Mouse (Mus musculus) kidney, embryonic 14.5 days (tissue): ENCODE measurements around the gene Mrps7. TPM values are rescaled to one million over a fixed set of nuclear protein-coding genes. Genes with fewer than 3 reads are reported as not detected.
A peak's percentile ranks its signal among the peaks of the same experiment; 100 is the strongest.

ENCODE experiments used
- ATAC-seq: fragments of 200-750 bp; cut with Nextera tagmentation; 2 replicates; pipeline ENCODE4 v1.8.0; 2017; ENCODE audit warnings: moderate number of reproducible peaks, mild to moderate bottlenecking, moderate TSS enrichment, moderate library complexity; ENCODE audit not compliant: low FRiP score, low TSS enrichment
- H3K27ac ChIP-seq: fragments of 300-500 bp; sonication (generic); 2 replicates; pipeline ENCODE4 v1.5.1; 2014; ENCODE audit warnings: low read depth, mild to moderate bottlenecking, low read length, moderate library complexity, mixed read lengths
- H3K27me3 ChIP-seq: fragments of 300-500 bp; sonication (generic); 2 replicates; pipeline ENCODE4 v1.6.1; 2014; ENCODE audit warnings: mild to moderate bottlenecking, low read length; ENCODE audit not compliant: control insufficient read depth, insufficient read depth
- H3K36me3 ChIP-seq: fragments of 300-500 bp; sonication (generic); 2 replicates; pipeline ENCODE4 v1.6.1; 2014; ENCODE audit warnings: low read length, mixed read lengths; ENCODE audit not compliant: control insufficient read depth, insufficient read depth
- H3K4me1 ChIP-seq: fragments of 300-500 bp; sonication (generic); 2 replicates; pipeline ENCODE4 v1.6.1; 2014; ENCODE audit warnings: low read length, mixed read lengths; ENCODE audit not compliant: control insufficient read depth, insufficient read depth
- H3K4me2 ChIP-seq: fragments of 300-500 bp; sonication (generic); replicated peaks from 2 replicates; pipeline ENCODE4 v1.6.1; 2014; ENCODE audit warnings: low read depth, mild to moderate bottlenecking, low read length
- H3K4me3 ChIP-seq: fragments of 300-500 bp; sonication (generic); 2 replicates; pipeline ENCODE4 v1.5.1; 2014; ENCODE audit warnings: mild to moderate bottlenecking, low read length
- H3K9ac ChIP-seq: fragments of 300-500 bp; sonication (generic); 2 replicates; pipeline ENCODE4 v1.6.1; 2014; ENCODE audit warnings: low read depth, mild to moderate bottlenecking, low read length, moderate library complexity
- H3K9me3 ChIP-seq: fragments of 300-500 bp; sonication (generic); 2 replicates; pipeline ENCODE4 v1.6.1; 2016; ENCODE audit warnings: low read length; ENCODE audit not compliant: control insufficient read depth
- WGBS: fragments of 180-500 bp; shearing (Covaris S2); extraction: QIAGEN DNeasy Blood & Tissue Kit; methylation state at CpG from one replicate; pipeline ENCODE4 v1.1.7; 2014; 5-methylcytosine and 5-hydroxymethylcytosine counted together
- polyA plus RNA-seq: library from polyadenylated mRNA; unstranded; fragments of >200 nt; fragmentation: Nextera tagmentation; extraction: Ambion mirVana; gene quantifications from 2 replicates; pipeline ENCODE4 v1.2.1, GENCODE M21; 2014

The Mrps7 gene
- polyA plus RNA-seq, 1 experiment from 2014 or later: 100 TPM

DNA sequence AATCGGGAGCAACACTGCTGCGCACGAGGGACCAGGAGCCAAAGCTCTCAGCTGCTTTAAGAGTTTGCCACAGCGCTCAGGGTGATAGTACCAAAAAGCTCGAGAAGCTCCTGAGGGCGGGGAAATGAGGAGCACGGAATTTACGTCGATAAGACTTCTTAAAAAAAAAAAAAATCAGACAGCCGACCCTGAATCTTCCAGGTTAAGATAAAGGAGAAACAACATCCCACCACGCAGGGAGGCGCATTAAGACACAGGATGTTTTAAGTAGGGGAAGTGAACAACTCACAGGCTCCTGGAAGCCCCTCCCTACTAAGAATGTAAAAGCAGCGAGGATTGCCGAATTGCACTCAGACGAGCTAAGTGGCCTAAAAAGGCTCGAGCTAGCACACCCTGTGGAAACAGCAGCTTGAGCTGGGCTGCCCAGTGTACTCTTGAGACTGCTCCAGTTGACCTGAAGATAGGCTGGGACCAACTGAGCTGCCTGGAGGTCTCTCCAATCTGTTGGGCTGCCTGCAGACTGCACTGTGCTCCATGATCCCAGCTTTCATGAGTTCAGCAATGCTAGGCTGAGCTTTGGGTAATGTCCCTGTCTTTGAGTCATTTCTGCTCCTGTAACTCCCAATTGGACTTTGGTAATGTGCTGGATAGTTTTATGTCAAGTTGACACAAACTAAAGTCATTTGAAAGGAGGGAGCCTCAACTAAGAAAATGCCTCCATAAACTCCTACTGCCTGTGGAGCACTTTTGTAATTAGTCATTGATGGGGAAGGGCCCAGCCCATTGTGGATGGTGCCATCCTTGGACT lies 9.6 kb downstream of the Mrps7 start:
- peak overlapping the region; percentile 70 for H3K4me3 ChIP-seq
- WGBS: 1% methylated on average over 16 of the region's 16 CpGs
- H3K36me3 ChIP-seq: peaks cover 27% of the 10 kb centered on the region
- H3K4me1 ChIP-seq: peaks cover 26% of the 10 kb centered on the region
- no peaks in the 10 kb centered on the region for H3K27me3 ChIP-seq
- H3K9ac ChIP-seq: peak overlapping the region; percentile 70
- H3K4me2 ChIP-seq: peak overlapping the region; percentile 66
- peak overlapping the region; percentile 92 for H3K27ac ChIP-seq
- H3K9me3 ChIP-seq: no peaks in the 10 kb centered on the region
- ATAC-seq: 0 out of 2 replicates have a peak, but pooled peaks have one; percentile 2

GRCm38 (mm10) chr11:115614346-115615107 lies 10.8 kb downstream of the Mrps7 start:
- H3K9me3 ChIP-seq: no peaks in the 10 kb centered on the region
- H3K9ac ChIP-seq: no peak overlapping the region
- no peak overlapping the region for H3K4me2 ChIP-seq
- peak; percentile 36 for ATAC-seq
- no peak overlapping the region for H3K4me3 ChIP-seq
- H3K4me1 ChIP-seq: peaks cover 26% of the 10 kb centered on the region
- peaks cover 16% of the 10 kb centered on the region for H3K36me3 ChIP-seq
- peak overlapping the region; percentile 53 for H3K27ac ChIP-seq
- no peaks in the 10 kb centered on the region for H3K27me3 ChIP-seq
- 60% methylated on average over 10 of the region's 10 CpGs for WGBS

DNA sequence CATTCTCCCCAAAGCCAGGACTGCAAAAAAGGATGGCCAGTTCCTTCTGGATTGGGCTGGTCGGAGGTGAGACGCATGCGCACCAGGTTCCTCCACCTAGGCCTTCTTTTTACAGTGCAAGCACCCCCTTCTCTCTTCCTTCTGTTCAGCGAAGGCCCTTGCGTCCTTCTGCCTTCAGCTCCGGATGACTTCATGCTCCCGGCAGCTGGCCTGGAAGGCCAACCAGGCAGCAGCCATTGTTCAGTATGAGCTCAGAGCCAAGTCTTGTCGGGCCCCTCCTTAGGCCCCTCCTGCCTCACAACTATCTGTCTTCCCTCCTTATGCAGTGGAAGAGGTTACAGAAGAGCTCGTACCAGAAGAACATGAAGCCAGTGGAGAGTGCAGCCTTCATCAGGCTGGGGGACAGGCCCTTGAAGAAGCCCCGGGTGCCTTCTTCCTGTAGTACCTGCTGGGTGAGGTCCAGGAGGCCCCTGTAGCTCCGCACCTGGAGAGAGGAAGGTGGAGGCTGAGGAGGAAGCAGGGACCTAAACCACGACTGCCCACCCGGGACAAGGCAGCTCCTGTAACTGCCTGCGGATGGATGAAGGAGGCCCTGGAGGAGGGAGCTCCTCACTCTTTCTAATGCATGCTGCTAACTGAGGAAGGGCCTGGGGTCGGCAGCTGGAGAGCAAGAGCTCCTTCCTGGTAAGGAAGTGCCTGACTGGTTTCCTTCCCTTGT lies 11.5 kb downstream of the Mrps7 start:
- H3K9ac ChIP-seq: peak overlapping the region; percentile 28; the same call in 1 of the 2 replicates
- peaks cover 18% of the 10 kb centered on the region for H3K36me3 ChIP-seq
- 82% methylated on average over 15 of the region's 15 CpGs for WGBS
- H3K4me2 ChIP-seq: no peak overlapping the region
- H3K4me1 ChIP-seq: peaks cover 26% of the 10 kb centered on the region
- ATAC-seq: no peak; the same call in 1 of the 2 replicates
- no peaks in the 10 kb centered on the region for H3K9me3 ChIP-seq
- H3K27me3 ChIP-seq: no peaks in the 10 kb centered on the region
- H3K27ac ChIP-seq: peak overlapping the region; percentile 53
- H3K4me3 ChIP-seq: no peak overlapping the region

DNA sequence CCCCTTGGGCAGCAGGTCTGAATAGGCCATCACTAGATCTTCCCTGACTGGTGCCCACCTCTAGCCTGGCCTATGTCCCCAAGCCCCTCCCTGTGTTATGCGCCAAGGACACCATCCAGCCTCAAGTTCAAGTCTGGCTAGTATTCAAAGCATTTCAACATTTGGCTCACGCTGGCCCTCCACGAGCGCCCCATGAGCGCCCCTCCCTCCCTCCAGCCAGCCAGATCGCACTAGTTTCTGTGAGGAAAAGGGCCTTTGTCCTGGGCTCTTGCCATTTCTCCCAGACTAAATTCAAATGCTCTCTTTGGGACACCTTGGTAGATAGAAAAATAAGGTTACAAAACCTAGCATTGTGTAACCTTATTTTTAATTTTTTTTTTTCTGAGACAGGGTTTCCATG lies 12.2 kb downstream of the Mrps7 start:
- H3K36me3 ChIP-seq: peaks cover 22% of the 10 kb centered on the region
- ATAC-seq: no peak
- H3K9ac ChIP-seq: 0 out of 2 replicates have a peak overlapping the region, but pooled peaks have one; percentile 18
- H3K9me3 ChIP-seq: no peaks in the 10 kb centered on the region
- H3K4me1 ChIP-seq: peaks cover 26% of the 10 kb centered on the region
- H3K4me3 ChIP-seq: no peak overlapping the region
- no peaks in the 10 kb centered on the region for H3K27me3 ChIP-seq
- no peak overlapping the region for H3K4me2 ChIP-seq
- 94% methylated on average over 6 of the region's 6 CpGs for WGBS
- H3K27ac ChIP-seq: no peak overlapping the region

DNA sequence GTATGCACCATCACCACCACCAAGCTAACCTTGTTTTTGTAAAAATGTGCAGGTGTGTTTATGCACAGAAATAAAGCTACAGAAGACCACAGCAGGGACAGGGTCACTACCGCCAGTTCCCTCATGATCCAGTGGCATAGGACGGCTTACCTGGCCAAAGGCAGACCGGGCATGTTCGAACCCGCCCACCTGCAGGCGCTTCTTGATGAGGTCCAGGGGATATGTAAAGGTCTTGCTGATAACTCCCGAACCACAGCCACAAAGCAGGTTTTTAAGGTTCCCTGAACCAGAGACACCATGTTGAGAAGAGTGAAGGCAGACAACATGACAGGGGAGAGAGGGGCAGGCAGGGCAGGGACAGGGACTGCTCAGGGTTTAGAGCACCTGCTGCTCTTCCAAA lies 12.6 kb downstream of the Mrps7 start:
- WGBS: 96% methylated on average over 7 of the region's 7 CpGs
- H3K4me3 ChIP-seq: no peak overlapping the region
- H3K9me3 ChIP-seq: no peaks in the 10 kb centered on the region
- H3K27me3 ChIP-seq: no peaks in the 10 kb centered on the region
- H3K9ac ChIP-seq: no peak overlapping the region
- no peak for ATAC-seq
- H3K4me1 ChIP-seq: peaks cover 23% of the 10 kb centered on the region
- H3K4me2 ChIP-seq: no peak overlapping the region
- H3K36me3 ChIP-seq: peaks cover 27% of the 10 kb centered on the region
- no peak overlapping the region for H3K27ac ChIP-seq

DNA sequence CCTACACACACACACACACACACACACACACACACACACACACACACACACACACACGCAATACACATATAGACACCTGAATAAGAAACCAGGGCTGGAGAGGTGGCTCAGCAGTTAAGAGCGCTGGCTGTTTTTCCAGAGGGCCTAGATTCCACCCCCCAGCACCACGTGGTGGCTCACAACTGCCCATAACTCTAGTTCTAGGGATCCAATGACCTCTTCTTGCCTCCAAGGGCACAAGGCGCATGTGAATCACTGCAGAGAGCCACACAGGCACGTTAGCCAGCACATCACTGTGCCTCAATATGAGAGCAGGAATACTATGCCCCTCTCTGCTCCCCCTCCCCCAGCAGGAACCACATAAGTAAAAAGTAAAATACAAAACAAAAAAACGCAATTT lies 13.2 kb downstream of the Mrps7 start:
- ATAC-seq: no peak
- Histone ChIP-seq H3K9me3 (no peaks in the 10 kb centered on the region), H3K4me2 (no peak overlapping the region), H3K27ac (no peak overlapping the region), H3K4me3 (no peak overlapping the region), H3K27me3 (no peaks in the 10 kb centered on the region), H3K4me1 (peaks cover 19% of the 10 kb centered on the region), H3K9ac (no peak overlapping the region), H3K36me3 (peaks cover 30% of the 10 kb centered on the region)
- 79% methylated on average over 6 of the region's 6 CpGs for WGBS

DNA sequence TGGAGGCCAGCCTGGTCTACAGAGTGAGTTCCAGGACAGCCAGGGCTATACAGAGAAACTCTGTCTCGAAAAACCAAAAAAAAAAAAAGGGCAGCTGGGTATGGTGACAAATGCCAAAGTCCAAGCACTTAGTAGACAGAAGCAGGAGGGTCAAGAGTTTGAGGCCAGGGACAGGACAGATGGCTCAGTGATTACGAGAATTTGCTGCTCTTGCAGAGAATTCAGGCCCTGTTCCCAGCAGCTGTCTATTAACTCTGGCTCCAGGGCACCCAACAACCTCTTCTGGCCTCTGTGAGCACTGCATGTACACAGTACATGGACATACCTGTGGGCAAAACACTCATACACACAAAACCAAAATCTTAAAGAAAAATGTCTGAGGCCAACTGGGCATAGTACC lies 14.3 kb downstream of the Mrps7 start:
- 88% methylated on average over 2 of the region's 2 CpGs for WGBS
- no peak for ATAC-seq
- H3K9ac ChIP-seq: no peak overlapping the region
- no peaks in the 10 kb centered on the region for H3K9me3 ChIP-seq
- no peaks in the 10 kb centered on the region for H3K27me3 ChIP-seq
- no peak overlapping the region for H3K4me3 ChIP-seq
- peaks cover 40% of the 10 kb centered on the region for H3K36me3 ChIP-seq
- no peak overlapping the region for H3K27ac ChIP-seq
- H3K4me1 ChIP-seq: peaks cover 19% of the 10 kb centered on the region
- H3K4me2 ChIP-seq: no peak overlapping the region

GRCm38 (mm10) chr11:115618732-115619516 lies 15.2 kb downstream of the Mrps7 start:
- Histone ChIP-seq H3K36me3 (peaks cover 47% of the 10 kb centered on the region), H3K4me1 (peaks cover 11% of the 10 kb centered on the region; the same call in 1 of the 2 replicates), H3K27ac (no peak overlapping the region), H3K4me3 (no peak overlapping the region), H3K27me3 (no peaks in the 10 kb centered on the region), H3K9ac (no peak overlapping the region), H3K4me2 (no peak overlapping the region), H3K9me3 (no peaks in the 10 kb centered on the region)
- ATAC-seq: no peak
- 88% methylated on average over 16 of the region's 16 CpGs for WGBS
